18 mouse cellular contexts compared by ENCODE assay signal in genomic region chr1:194756001-194756400, GRCm38 (mm10).
DNase-seq lines count a peak whose midpoint lies in the region; ATAC-seq lines count a peak whose summit lies in the region.
"Had no signal": no experiment of that assay in that cellular context is flagged by ENCODE, and none has a peak within 500 bp of the region (broad histone marks: within the 10 kb centered on the region; RNA-seq: fewer than 3 reads in every experiment).

No protein-coding gene starts in this region.

- H3K4me3 ChIP-seq in kidney, embryonic 14.5 days (ENCODE audit: low read length): no peak overlapping the region
- H3K4me3 ChIP-seq in forebrain, embryonic 10.5 days: no peak overlapping the region
- H3K4me3 ChIP-seq: embryonic facial prominence, embryonic 15.5 days; hindbrain, embryonic 10.5 days had no signal

- DNase-seq in gastrocnemius, postnatal 25 days: peak; percentile 30
- no peak for DNase-seq in gastrocnemius, adult 18-20 months (ENCODE audit: low spot score)
- DNase-seq in kidney, adult 11 months: peak; percentile 13
- DNase-seq in adipocyte (ENCODE audit: low spot score): peak; percentile 21
- DNase-seq in kidney, postnatal 4 days: peak; percentile 14 to 18
- DNase-seq in forebrain, embryonic 10.5 days (ENCODE audit: extremely low spot score, low spot score): no peak
- DNase-seq: adrenal gland, postnatal 25 days; cerebellum, adult 18-20 months; cerebellum, postnatal 36 days; forebrain, postnatal 0 days; right cerebral cortex, adult 18-20 months had no signal

- no peak overlapping the region for H3K4me2 ChIP-seq in kidney, embryonic 14.5 days (replicated peaks; ENCODE audit: low read depth, low read length)
- H3K4me2 ChIP-seq: embryonic facial prominence, embryonic 15.5 days; liver, embryonic 11.5 days had no signal

- no peak for ATAC-seq in kidney, embryonic 14.5 days (ENCODE audit: low FRiP score, low TSS enrichment)
- ATAC-seq: CD4-positive, CD25-positive, alpha-beta regulatory T cell, adult 4 months; forebrain, postnatal 0 days; inflammation-experienced regulatory T-cells, adult 6 months; Patski had no signal

- H3K4me1 ChIP-seq in kidney, embryonic 14.5 days (ENCODE audit: control insufficient read depth, insufficient read depth, low read length): no peaks in the 10 kb centered on the region
- no peaks in the 10 kb centered on the region for H3K4me1 ChIP-seq in forebrain, embryonic 10.5 days
- H3K4me1 ChIP-seq: hindbrain, embryonic 10.5 days had no signal

- no peaks in the 10 kb centered on the region for H3K9me3 ChIP-seq in kidney, embryonic 14.5 days (ENCODE audit: control insufficient read depth, low read length)
- no peaks in the 10 kb centered on the region for H3K9me3 ChIP-seq in forebrain, embryonic 10.5 days
- H3K9me3 ChIP-seq: embryonic facial prominence, embryonic 15.5 days; hindbrain, embryonic 10.5 days had no signal

- no peak overlapping the region for H3K27ac ChIP-seq in kidney, embryonic 14.5 days (ENCODE audit: low read depth, low read length)
- H3K27ac ChIP-seq in forebrain, embryonic 10.5 days: no peak overlapping the region
- H3K27ac ChIP-seq: embryonic facial prominence, embryonic 15.5 days; hindbrain, embryonic 10.5 days had no signal

- no peak overlapping the region for H3K9ac ChIP-seq in kidney, embryonic 14.5 days (ENCODE audit: low read depth, low read length)
- H3K9ac ChIP-seq: embryonic facial prominence, embryonic 15.5 days; forebrain, postnatal 0 days had no signal

- no peaks in the 10 kb centered on the region for H3K27me3 ChIP-seq in kidney, embryonic 14.5 days (ENCODE audit: control insufficient read depth, insufficient read depth, low read length)
- H3K27me3 ChIP-seq in forebrain, embryonic 10.5 days (ENCODE audit: poor library complexity, severe bottlenecking): no peaks in the 10 kb centered on the region
- H3K27me3 ChIP-seq: embryonic facial prominence, embryonic 15.5 days; Patski had no signal

- H3K36me3 ChIP-seq in kidney, embryonic 14.5 days (ENCODE audit: control insufficient read depth, insufficient read depth, low read length): no peaks in the 10 kb centered on the region; the same call in 1 of the 2 replicates
- peaks cover 7% of the 10 kb centered on the region for H3K36me3 ChIP-seq in forebrain, embryonic 10.5 days (replicated peaks)

Comparison
In these comparisons a context has a peak if more than half of its experiments do, and no peak if none do; other contexts are left out.
1. DNase-seq: peak in gastrocnemius, postnatal 25 days (single experiment), kidney, adult 11 months (single experiment), adipocyte (single experiment) and kidney, postnatal 4 days (2 of 2); none in gastrocnemius, adult 18-20 months (single experiment) and forebrain, embryonic 10.5 days (single experiment).